Mouse (Mus musculus) forebrain, embryonic 11.5 days (tissue): ENCODE measurements at regions not wholly inside any gene's neighbourhood (a gene's known extent, or its start where the extent isn't known, plus 50 kb on each side); places are given as distances from the start of the nearest gene placed in this dataset.

Experiments used
- ATAC-seq: fragments of 200-750 bp; cut with Nextera tagmentation; replicated peaks from 2 replicates; pipeline ENCODE4 v1.8.0; 2017; ENCODE audit warnings: moderate TSS enrichment; ENCODE audit not compliant: low FRiP score
- DNase-seq: peaks from one replicate; pipeline ENCODE4 v3.0.0-alpha.2; 2017; ENCODE audit warnings: low spot score
- H3K27ac ChIP-seq: fragments of 300-500 bp; sonication (generic); 2 replicates; pipeline ENCODE4 v1.5.1; 2014; ENCODE audit warnings: low read depth, low read length
- H3K27me3 ChIP-seq: fragments of 300-500 bp; sonication (generic); 2 replicates; pipeline ENCODE4 v1.6.1; 2014; ENCODE audit warnings: mild to moderate bottlenecking, low read length, mixed read lengths; ENCODE audit not compliant: control insufficient read depth, insufficient read depth
- H3K36me3 ChIP-seq: fragments of 300-500 bp; sonication (generic); 2 replicates; pipeline ENCODE4 v1.6.1; 2014; ENCODE audit warnings: mild to moderate bottlenecking, low read length, moderate library complexity, mixed read lengths; ENCODE audit not compliant: control insufficient read depth, insufficient read depth
- H3K4me1 ChIP-seq: fragments of 300-500 bp; sonication (generic); replicated peaks from 2 replicates; pipeline ENCODE4 v1.6.1; 2014; ENCODE audit warnings: low read length, mixed read lengths; ENCODE audit not compliant: control insufficient read depth, insufficient read depth
- H3K4me2 ChIP-seq: fragments of 300-500 bp; sonication (generic); 2 replicates; pipeline ENCODE4 v1.6.1; 2014; ENCODE audit warnings: low read depth, mild to moderate bottlenecking, low read length, moderate library complexity, mixed read lengths; ENCODE audit not compliant: severe bottlenecking
- H3K4me3 ChIP-seq: fragments of 300-500 bp; sonication (generic); 2 replicates; pipeline ENCODE4 v1.5.1; 2014; ENCODE audit warnings: low read depth, low read length
- H3K9ac ChIP-seq: fragments of 300-500 bp; sonication (generic); 2 replicates; pipeline ENCODE4 v1.6.1; 2014; ENCODE audit warnings: low read length
- H3K9me3 ChIP-seq: fragments of 300-500 bp; sonication (generic); 2 replicates; pipeline ENCODE4 v1.6.1; 2016; ENCODE audit warnings: low read length, mixed read lengths; ENCODE audit not compliant: control insufficient read depth
- WGBS: fragments of 180-500 bp; shearing (Covaris S2); extraction: QIAGEN DNeasy Blood & Tissue Kit; methylation state at CpG from one replicate; pipeline ENCODE4 v1.1.7; 2014; 5-methylcytosine and 5-hydroxymethylcytosine counted together

DNA sequence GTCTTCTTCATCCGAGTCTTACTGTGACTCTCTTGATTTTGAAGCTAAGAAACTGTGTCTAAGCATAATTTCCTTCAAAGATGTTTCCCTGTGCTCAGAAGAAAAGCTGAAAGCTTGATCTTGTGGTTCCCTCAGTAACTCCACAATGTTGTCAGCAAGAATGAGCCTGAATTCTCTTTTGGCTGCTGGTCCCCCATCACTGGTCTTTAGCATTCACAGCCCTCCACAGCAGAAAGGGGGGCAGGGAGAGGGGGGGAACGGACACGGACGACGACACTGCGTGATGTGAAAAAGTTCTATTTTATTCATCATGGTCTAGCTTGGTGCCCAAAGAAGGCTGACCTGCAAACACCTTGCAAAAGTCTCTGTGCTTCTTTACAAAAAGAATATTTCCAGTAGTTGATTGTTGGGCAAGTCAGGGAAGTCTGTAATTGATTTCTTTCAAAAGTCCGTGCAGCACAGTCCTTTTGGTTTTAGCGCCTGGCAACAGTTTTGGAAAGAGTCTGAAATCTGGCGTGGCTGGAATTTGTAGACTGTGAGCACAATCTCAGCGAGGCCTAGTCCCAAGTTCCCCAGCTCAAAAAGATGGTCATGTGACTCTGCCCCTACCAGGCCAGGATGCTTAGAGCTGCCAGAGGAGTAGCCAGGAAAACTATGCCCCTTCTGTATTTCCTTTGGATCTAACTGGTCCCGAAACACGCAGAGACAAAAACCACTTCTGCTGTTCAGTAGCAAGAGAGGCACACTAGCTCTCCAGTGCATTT lies 254.7 kb downstream of the Ndfip2 start:
- DNase-seq (no peak), ATAC-seq (no peak)
- Histone ChIP-seq H3K4me3 (no peak overlapping the region), H3K27me3 (no peaks in the 10 kb centered on the region), H3K36me3 (no peaks in the 10 kb centered on the region), H3K9ac (no peak overlapping the region), H3K27ac (no peak overlapping the region), H3K4me1 (no peaks in the 10 kb centered on the region), H3K4me2 (no peak overlapping the region), H3K9me3 (no peaks in the 10 kb centered on the region; the same call in 1 of the 2 replicates)
- 84% methylated on average over 12 of the region's 12 CpGs for WGBS

DNA sequence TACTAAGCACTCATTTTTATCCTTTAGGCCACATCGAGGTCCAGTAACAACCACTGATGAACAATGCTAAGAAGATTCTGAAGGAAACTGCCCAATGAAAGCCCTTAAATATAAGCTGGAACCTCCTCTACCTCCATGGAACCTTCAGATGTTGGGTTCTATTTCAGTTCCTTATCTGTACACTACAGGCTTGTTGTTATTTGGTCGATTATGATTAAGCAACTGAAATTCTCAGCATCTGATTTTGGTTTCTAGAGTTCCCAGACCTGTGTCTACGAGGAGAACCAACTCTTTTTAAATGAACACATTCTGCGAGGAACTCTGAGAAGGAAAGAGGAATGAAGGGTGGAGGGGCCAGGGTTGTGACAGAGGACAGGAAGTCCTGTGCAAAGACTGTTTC lies 253.5 kb downstream of the Ndfip2 start:
- DNase-seq (no peak), ATAC-seq (no peak)
- no peaks in the 10 kb centered on the region; the same call in 1 of the 2 replicates for H3K9me3 ChIP-seq
- H3K4me1 ChIP-seq, result no peaks in the 10 kb centered on the region
- H3K27me3 ChIP-seq, result no peaks in the 10 kb centered on the region
- H3K27ac ChIP-seq, result no peak overlapping the region
- no peaks in the 10 kb centered on the region for H3K36me3 ChIP-seq
- 90% methylated on average over 4 of the region's 4 CpGs for WGBS
- no peak overlapping the region for H3K4me2 ChIP-seq
- H3K9ac ChIP-seq, result no peak overlapping the region
- H3K4me3 ChIP-seq, result no peak overlapping the region

DNA sequence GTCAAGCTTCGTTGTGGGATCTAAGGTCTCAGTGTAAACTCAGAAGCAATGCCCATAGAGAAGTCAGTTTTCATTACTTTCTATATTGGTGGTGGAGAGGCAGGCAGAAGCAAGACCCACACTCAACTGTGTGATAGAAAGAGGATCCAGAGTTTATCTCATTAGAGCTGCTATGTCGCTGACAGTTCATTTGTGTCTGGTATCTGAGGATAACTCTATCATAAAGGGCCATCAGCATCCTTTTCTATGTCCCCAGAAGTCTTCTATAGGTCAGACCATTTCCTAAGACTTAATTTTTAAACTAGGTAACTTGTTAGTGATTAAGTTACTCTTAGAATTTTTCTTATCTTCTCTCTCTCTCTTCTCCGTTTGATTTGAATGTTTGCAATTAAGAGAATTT lies 252.8 kb downstream of the Ndfip2 start:
- 93% methylated on average over 3 of the region's 3 CpGs for WGBS
- no peak for ATAC-seq
- no peak overlapping the region for H3K9ac ChIP-seq
- no peaks in the 10 kb centered on the region; the same call in 1 of the 2 replicates for H3K9me3 ChIP-seq
- no peaks in the 10 kb centered on the region for H3K36me3 ChIP-seq
- no peak for DNase-seq
- no peak overlapping the region for H3K4me2 ChIP-seq
- H3K4me1 ChIP-seq, result no peaks in the 10 kb centered on the region
- H3K27ac ChIP-seq, result no peak overlapping the region
- no peaks in the 10 kb centered on the region for H3K27me3 ChIP-seq
- H3K4me3 ChIP-seq, result no peak overlapping the region

DNA sequence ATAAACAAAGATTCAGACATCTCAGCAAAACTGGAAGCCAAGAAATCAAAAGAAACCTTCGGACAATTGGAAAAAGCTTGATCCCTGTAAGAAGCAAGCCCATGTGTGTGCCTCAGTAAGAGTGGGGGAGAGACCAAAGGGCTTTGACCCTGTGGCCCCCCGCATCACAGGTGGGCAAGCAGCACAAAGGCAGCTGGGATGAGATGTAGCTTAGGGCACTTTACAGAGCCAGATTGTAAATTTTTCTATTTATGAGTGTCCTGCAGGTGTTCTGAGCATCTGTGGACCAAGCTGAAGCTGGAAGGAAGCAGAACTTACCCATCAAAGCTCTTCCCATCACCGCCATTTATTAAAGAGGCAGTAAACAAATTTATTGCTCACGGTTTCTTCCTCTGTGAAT lies 246.9 kb downstream of the Ndfip2 start:
- WGBS, result 69% methylated on average over 4 of the region's 4 CpGs
- Histone ChIP-seq H3K4me3 (no peak overlapping the region), H3K4me2 (no peak overlapping the region), H3K9me3 (no peaks in the 10 kb centered on the region; the same call in 1 of the 2 replicates), H3K9ac (no peak overlapping the region), H3K36me3 (no peaks in the 10 kb centered on the region), H3K27me3 (peaks cover 12% of the 10 kb centered on the region), H3K27ac (no peak overlapping the region), H3K4me1 (peaks cover 19% of the 10 kb centered on the region; the same call in 1 of the 2 replicates)
- no peak for DNase-seq
- ATAC-seq, result no peak

DNA sequence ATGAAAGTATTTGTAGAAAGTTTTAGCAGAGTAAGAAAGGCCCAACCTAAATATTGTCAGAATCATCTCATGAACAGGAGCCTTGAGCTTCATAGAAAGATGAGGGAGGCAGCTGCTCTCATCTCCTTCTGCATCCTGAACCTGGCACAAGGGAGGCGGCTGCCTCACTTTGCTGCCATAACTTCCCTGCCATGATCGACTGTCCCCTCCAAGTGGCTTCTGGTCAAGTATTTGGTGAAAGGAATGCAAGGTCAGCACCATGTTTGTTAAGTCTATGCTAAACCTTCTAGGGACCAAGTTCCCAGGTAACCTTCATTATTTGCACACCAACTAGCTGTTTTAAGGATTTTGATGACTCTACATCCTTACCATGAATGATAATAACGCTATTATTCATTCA lies 246.0 kb downstream of the Ndfip2 start:
- H3K36me3 ChIP-seq, result no peaks in the 10 kb centered on the region
- no peak overlapping the region for H3K4me2 ChIP-seq
- peaks cover 12% of the 10 kb centered on the region for H3K27me3 ChIP-seq
- no peak overlapping the region for H3K4me3 ChIP-seq
- ATAC-seq, result no peak
- 82% methylated on average over 3 of the region's 3 CpGs for WGBS
- DNase-seq, result no peak
- H3K27ac ChIP-seq, result no peak overlapping the region
- no peak overlapping the region for H3K9ac ChIP-seq
- H3K4me1 ChIP-seq, result peaks cover 23% of the 10 kb centered on the region; the same call in 1 of the 2 replicates
- no peaks in the 10 kb centered on the region for H3K9me3 ChIP-seq

DNA sequence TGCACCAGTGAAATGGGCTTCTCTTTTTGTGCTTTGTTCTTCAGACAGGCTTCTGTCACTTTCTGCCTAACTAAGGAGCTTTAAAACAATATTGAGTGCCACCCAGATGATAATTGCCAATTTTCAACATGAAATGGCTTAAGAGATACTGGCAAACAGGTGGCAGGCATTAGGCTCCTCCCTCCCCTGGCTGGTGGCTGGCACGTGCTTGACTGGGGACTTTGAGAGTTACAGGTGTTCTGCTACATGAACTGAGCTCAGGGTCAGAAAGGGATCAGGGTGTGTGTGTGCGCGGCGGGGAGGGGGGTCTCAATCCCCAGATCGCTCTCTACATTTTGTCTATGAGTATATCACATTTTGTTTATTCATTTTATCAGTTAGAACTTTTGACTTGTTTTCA lies 245.4 kb downstream of the Ndfip2 start:
- Histone ChIP-seq H3K36me3 (no peaks in the 10 kb centered on the region), H3K27me3 (peaks cover 12% of the 10 kb centered on the region), H3K4me2 (no peak overlapping the region), H3K4me1 (peaks cover 26% of the 10 kb centered on the region; the same call in 1 of the 2 replicates), H3K4me3 (no peak overlapping the region), H3K9ac (no peak overlapping the region), H3K27ac (no peak overlapping the region), H3K9me3 (no peaks in the 10 kb centered on the region)
- DNase-seq (no peak), ATAC-seq (no peak)
- 75% methylated on average over 5 of the region's 5 CpGs for WGBS

DNA sequence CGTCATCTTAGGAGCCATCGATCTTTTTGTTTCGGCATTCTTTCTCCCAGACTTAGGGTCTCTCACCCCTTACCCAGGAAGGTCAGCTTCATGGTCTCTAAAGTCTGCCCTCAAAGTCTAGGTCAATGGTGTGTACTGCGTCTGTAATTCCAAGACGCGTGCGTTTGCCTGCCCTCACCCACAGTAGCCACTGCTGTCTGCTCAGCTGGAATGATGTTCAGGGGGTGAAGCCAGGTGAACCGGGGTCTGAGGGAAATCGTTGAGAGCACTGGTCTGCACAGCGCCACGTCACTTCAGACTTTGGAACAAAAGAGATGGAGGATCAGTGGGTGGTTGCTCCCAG lies 244.2 kb downstream of the Ndfip2 start:
- Histone ChIP-seq H3K9ac (no peak overlapping the region), H3K27me3 (peaks cover 12% of the 10 kb centered on the region), H3K27ac (no peak overlapping the region), H3K36me3 (no peaks in the 10 kb centered on the region), H3K4me2 (peak overlapping the region; percentile 42), H3K4me1 (peaks cover 26% of the 10 kb centered on the region; the same call in 1 of the 2 replicates), H3K4me3 (no peak overlapping the region), H3K9me3 (no peaks in the 10 kb centered on the region)
- 3% methylated on average over 11 of the region's 11 CpGs for WGBS
- DNase-seq, result no peak
- ATAC-seq, result peak; percentile 23; the same call in 1 of the 2 replicates

GRCm38 (mm10) chr14:105501792-105502632 lies 243.6 kb downstream of the Ndfip2 start:
- DNase-seq (peak; percentile 62), ATAC-seq (peak; percentile 44)
- H3K36me3 ChIP-seq, result no peaks in the 10 kb centered on the region
- H3K4me1 ChIP-seq, result peaks cover 26% of the 10 kb centered on the region; the same call in 1 of the 2 replicates
- peak overlapping the region; percentile 29 for H3K9ac ChIP-seq
- H3K27me3 ChIP-seq, result peaks cover 12% of the 10 kb centered on the region
- 1% methylated on average over 21 of the region's 21 CpGs for WGBS
- no peaks in the 10 kb centered on the region for H3K9me3 ChIP-seq
- peak overlapping the region; percentile 4; the same call in 1 of the 2 replicates for H3K4me3 ChIP-seq
- H3K27ac ChIP-seq, result peak overlapping the region; percentile 57
- H3K4me2 ChIP-seq, result peak overlapping the region; percentile 42
